ENCODE assay signal across 19 mouse cellular contexts in genomic region chr2:160340121-160340520, GRCm38 (mm10). TPM values are rescaled to one million over a fixed set of nuclear protein-coding genes. Genes with fewer than 3 reads are reported as not detected.
"Had no signal": no experiment of that assay in that cellular context is flagged by ENCODE, and none has a peak within 500 bp of the region (broad histone marks: within the 10 kb centered on the region; RNA-seq: fewer than 3 reads in every experiment).

No protein-coding gene starts in this region.

- H3K27ac ChIP-seq: liver, embryonic 14.5 days; midbrain, embryonic 10.5 days; midbrain, embryonic 12.5 days; neural tube, embryonic 13.5 days; neural tube, embryonic 15.5 days had no signal

- H3K9ac ChIP-seq: liver, embryonic 14.5 days; lung, embryonic 14.5 days; midbrain, embryonic 12.5 days; neural tube, embryonic 13.5 days; neural tube, embryonic 15.5 days had no signal

- H3K4me1 ChIP-seq: midbrain, embryonic 12.5 days; neural tube, embryonic 13.5 days; neural tube, embryonic 15.5 days had no signal

- H3K4me3 ChIP-seq: midbrain, embryonic 10.5 days; midbrain, embryonic 12.5 days; myocyte; neural tube, embryonic 13.5 days; neural tube, embryonic 15.5 days had no signal

- ATAC-seq: midbrain, embryonic 16.5 days had no signal

- DNase-seq: lung, adult 18-20 months; lung, embryonic 14.5 days; lung, postnatal 10 days; lung, postnatal 4 days; midbrain, embryonic 14.5 days; right cerebral cortex, postnatal 14 days; spleen, adult 18-20 months; thymus, adult 18-20 months; thymus, postnatal 14 days; thymus, postnatal 36 days had no signal

- H3K36me3 ChIP-seq: midbrain, embryonic 10.5 days; midbrain, embryonic 12.5 days; neural tube, embryonic 13.5 days; neural tube, embryonic 15.5 days had no signal

- H3K4me2 ChIP-seq: lung, embryonic 14.5 days; midbrain, embryonic 12.5 days; neural tube, embryonic 13.5 days; neural tube, embryonic 15.5 days had no signal

- H3K9me3 ChIP-seq: midbrain, embryonic 10.5 days; midbrain, embryonic 12.5 days; neural tube, embryonic 13.5 days; neural tube, embryonic 15.5 days had no signal

- H3K27me3 ChIP-seq: midbrain, embryonic 12.5 days; neural tube, embryonic 13.5 days had no signal

RNA-seq across cellular contexts. Expression of gene Gm826, which starts 6.2 kb away (rescaled TPM):
- polyA plus RNA-seq: midbrain, embryonic 16.5 days; myocyte; neural tube, embryonic 11.5 days; neural tube, embryonic 13.5 days; neural tube, embryonic 15.5 days; stomach, embryonic 14.5 days had no signal
